Mouse (Mus musculus) forebrain, embryonic 11.5 days (tissue): ENCODE measurements at regions not wholly inside any gene's neighbourhood (a gene's known extent, or its start where the extent isn't known, plus 50 kb on each side); places are given as distances from the start of the nearest gene placed in this dataset.

ENCODE experiments used
- ATAC-seq: fragments of 200-750 bp; cut with Nextera tagmentation; replicated peaks from 2 replicates; pipeline ENCODE4 v1.8.0; 2017; ENCODE audit warnings: moderate TSS enrichment; ENCODE audit not compliant: low FRiP score
- DNase-seq: peaks from one replicate; pipeline ENCODE4 v3.0.0-alpha.2; 2017; ENCODE audit warnings: low spot score
- H3K27ac ChIP-seq: fragments of 300-500 bp; sonication (generic); 2 replicates; pipeline ENCODE4 v1.5.1; 2014; ENCODE audit warnings: low read depth, low read length
- H3K27me3 ChIP-seq: fragments of 300-500 bp; sonication (generic); 2 replicates; pipeline ENCODE4 v1.6.1; 2014; ENCODE audit warnings: mild to moderate bottlenecking, low read length, mixed read lengths; ENCODE audit not compliant: control insufficient read depth, insufficient read depth
- H3K36me3 ChIP-seq: fragments of 300-500 bp; sonication (generic); 2 replicates; pipeline ENCODE4 v1.6.1; 2014; ENCODE audit warnings: mild to moderate bottlenecking, low read length, moderate library complexity, mixed read lengths; ENCODE audit not compliant: control insufficient read depth, insufficient read depth
- H3K4me1 ChIP-seq: fragments of 300-500 bp; sonication (generic); replicated peaks from 2 replicates; pipeline ENCODE4 v1.6.1; 2014; ENCODE audit warnings: low read length, mixed read lengths; ENCODE audit not compliant: control insufficient read depth, insufficient read depth
- H3K4me2 ChIP-seq: fragments of 300-500 bp; sonication (generic); 2 replicates; pipeline ENCODE4 v1.6.1; 2014; ENCODE audit warnings: low read depth, mild to moderate bottlenecking, low read length, moderate library complexity, mixed read lengths; ENCODE audit not compliant: severe bottlenecking
- H3K4me3 ChIP-seq: fragments of 300-500 bp; sonication (generic); 2 replicates; pipeline ENCODE4 v1.5.1; 2014; ENCODE audit warnings: low read depth, low read length
- H3K9ac ChIP-seq: fragments of 300-500 bp; sonication (generic); 2 replicates; pipeline ENCODE4 v1.6.1; 2014; ENCODE audit warnings: low read length
- H3K9me3 ChIP-seq: fragments of 300-500 bp; sonication (generic); 2 replicates; pipeline ENCODE4 v1.6.1; 2016; ENCODE audit warnings: low read length, mixed read lengths; ENCODE audit not compliant: control insufficient read depth
- WGBS: fragments of 180-500 bp; shearing (Covaris S2); extraction: QIAGEN DNeasy Blood & Tissue Kit; methylation state at CpG from one replicate; pipeline ENCODE4 v1.1.7; 2014; 5-methylcytosine and 5-hydroxymethylcytosine counted together

- no peaks in the 10 kb centered on the region for H3K36me3 ChIP-seq
- H3K27ac ChIP-seq = no peak overlapping the region
- H3K4me3 ChIP-seq = no peak overlapping the region
- 64% methylated on average over 6 of the region's 6 CpGs for WGBS
- DNase-seq (no peak), ATAC-seq (no peak)
- H3K9me3 ChIP-seq = no peaks in the 10 kb centered on the region
- no peak overlapping the region for H3K4me2 ChIP-seq
- no peak overlapping the region for H3K9ac ChIP-seq
- H3K4me1 ChIP-seq = no peaks in the 10 kb centered on the region
- no peaks in the 10 kb centered on the region for H3K27me3 ChIP-seq
These were observed 124.7 kb upstream of the St8sia2 start for GRCm38 (mm10) chr7:74138169-74138568.

GRCm38 (mm10) chr7:74130206-74130836, 116.8 kb upstream of the St8sia2 start:
- WGBS = 35% methylated on average over 8 of the region's 8 CpGs

GRCm38 (mm10) chr7:74112071-74112470, 98.6 kb upstream of the St8sia2 start:
- ATAC-seq (no peak), DNase-seq (no peak)
- Histone ChIP-seq H3K4me2 (no peak overlapping the region), H3K27me3 (no peaks in the 10 kb centered on the region), H3K9me3 (no peaks in the 10 kb centered on the region), H3K27ac (no peak overlapping the region), H3K4me1 (no peaks in the 10 kb centered on the region), H3K4me3 (no peak overlapping the region), H3K9ac (no peak overlapping the region), H3K36me3 (no peaks in the 10 kb centered on the region)
- WGBS = 81% methylated on average over 2 of the region's 2 CpGs

More at GRCm38 (mm10) chr7:74130206-74130836, 116.8 kb upstream of the St8sia2 start:
- DNase-seq (no peak), ATAC-seq (peak; percentile 58; the same call in 1 of the 2 replicates)
- H3K27ac ChIP-seq = 0 out of 2 replicates have a peak overlapping the region, but pooled peaks have one; percentile 0
- H3K4me3 ChIP-seq = no peak overlapping the region
- no peaks in the 10 kb centered on the region for H3K9me3 ChIP-seq
- no peaks in the 10 kb centered on the region for H3K36me3 ChIP-seq
- no peak overlapping the region for H3K9ac ChIP-seq
- H3K4me2 ChIP-seq = no peak overlapping the region
- H3K27me3 ChIP-seq = no peaks in the 10 kb centered on the region
- H3K4me1 ChIP-seq = no peaks in the 10 kb centered on the region

- H3K4me2 ChIP-seq = no peak overlapping the region
- H3K9ac ChIP-seq = no peak overlapping the region
- H3K27ac ChIP-seq = no peak overlapping the region
- H3K9me3 ChIP-seq = no peaks in the 10 kb centered on the region
- H3K4me1 ChIP-seq = no peaks in the 10 kb centered on the region
- no peak overlapping the region for H3K4me3 ChIP-seq
- H3K36me3 ChIP-seq = no peaks in the 10 kb centered on the region
- WGBS = 69% methylated on average over 3 of the region's 3 CpGs
- ATAC-seq (no peak), DNase-seq (no peak)
- no peaks in the 10 kb centered on the region for H3K27me3 ChIP-seq
These were observed 94.9 kb upstream of the St8sia2 start for GRCm38 (mm10) chr7:74108347-74108746.

GRCm38 (mm10) chr7:74107176-74107928, 93.9 kb upstream of the St8sia2 start:
- H3K9ac ChIP-seq = no peak overlapping the region
- H3K4me3 ChIP-seq = no peak overlapping the region
- no peak for ATAC-seq
- WGBS = 68% methylated on average over 5 of the region's 5 CpGs
- no peak for DNase-seq
- H3K36me3 ChIP-seq = no peaks in the 10 kb centered on the region
- no peak overlapping the region for H3K4me2 ChIP-seq
- no peaks in the 10 kb centered on the region for H3K4me1 ChIP-seq
- H3K9me3 ChIP-seq = no peaks in the 10 kb centered on the region
- no peaks in the 10 kb centered on the region for H3K27me3 ChIP-seq
- no peak overlapping the region for H3K27ac ChIP-seq

- H3K9me3 ChIP-seq = peaks cover 8% of the 10 kb centered on the region
- H3K9ac ChIP-seq = no peak overlapping the region
- H3K27ac ChIP-seq = no peak overlapping the region
- no peaks in the 10 kb centered on the region; the same call in 1 of the 2 replicates for H3K36me3 ChIP-seq
- WGBS = 29% methylated on average over 3 of the region's 3 CpGs
- DNase-seq (peak; percentile 64), ATAC-seq (peak; percentile 89)
- no peak overlapping the region for H3K4me2 ChIP-seq
- no peak overlapping the region for H3K4me3 ChIP-seq
- peaks cover 10% of the 10 kb centered on the region; the same call in 1 of the 2 replicates for H3K27me3 ChIP-seq
- H3K4me1 ChIP-seq = peaks cover 6% of the 10 kb centered on the region; the same call in 1 of the 2 replicates
These were observed 78.0 kb upstream of the St8sia2 start for GRCm38 (mm10) chr7:74091402-74092025.

- Histone ChIP-seq H3K27ac (no peak overlapping the region), H3K4me3 (no peak overlapping the region), H3K4me1 (no peaks in the 10 kb centered on the region), H3K36me3 (no peaks in the 10 kb centered on the region), H3K4me2 (no peak overlapping the region), H3K9ac (no peak overlapping the region), H3K27me3 (no peaks in the 10 kb centered on the region), H3K9me3 (no peaks in the 10 kb centered on the region)
- DNase-seq (no peak), ATAC-seq (no peak)
- WGBS = 86% methylated on average over 4 of the region's 4 CpGs
These were observed 67.4 kb upstream of the St8sia2 start for GRCm38 (mm10) chr7:74080846-74081235.

- Histone ChIP-seq H3K36me3 (no peaks in the 10 kb centered on the region), H3K4me2 (no peak overlapping the region), H3K4me3 (no peak overlapping the region), H3K27me3 (no peaks in the 10 kb centered on the region), H3K9ac (no peak overlapping the region), H3K4me1 (no peaks in the 10 kb centered on the region), H3K27ac (no peak overlapping the region), H3K9me3 (no peaks in the 10 kb centered on the region)
- DNase-seq (no peak), ATAC-seq (no peak)
- WGBS = 90% methylated on average over 9 of the region's 9 CpGs
These were observed 66.8 kb upstream of the St8sia2 start for GRCm38 (mm10) chr7:74080079-74080845.
